Mouse (Mus musculus) G1E (cell line): ENCODE results near the gene Rarres1.

Experiments
- CTCF ChIP-seq: IDR thresholded peaks from 2 replicates; pipeline ENCODE4 v1.5.1; 2012; ENCODE audit warnings: low read depth, low read length, inconsistent platforms, mixed read lengths
- GATA1 ChIP-seq: IDR thresholded peaks from 2 replicates; pipeline ENCODE4 v1.6.1; 2012; ENCODE audit warnings: borderline replicate concordance, low read length, inconsistent platforms, mixed read lengths
- GATA2 ChIP-seq: IDR thresholded peaks from 2 replicates; pipeline ENCODE4 v1.6.1; 2012; ENCODE audit warnings: low read depth, low read length, inconsistent platforms, borderline replicate concordance
- POLR2AphosphoS5 ChIP-seq: IDR thresholded peaks from 2 replicates; pipeline ENCODE4 v1.6.1; 2012; ENCODE audit warnings: low read depth, low read length, inconsistent platforms; ENCODE audit not compliant: insufficient replicate concordance
- TAL1 ChIP-seq: conservative IDR thresholded peaks from 2 replicates; pipeline ENCODE4 v1.6.1; 2012; ENCODE audit warnings: low read depth, low read length, inconsistent platforms, mixed read lengths

DNA sequence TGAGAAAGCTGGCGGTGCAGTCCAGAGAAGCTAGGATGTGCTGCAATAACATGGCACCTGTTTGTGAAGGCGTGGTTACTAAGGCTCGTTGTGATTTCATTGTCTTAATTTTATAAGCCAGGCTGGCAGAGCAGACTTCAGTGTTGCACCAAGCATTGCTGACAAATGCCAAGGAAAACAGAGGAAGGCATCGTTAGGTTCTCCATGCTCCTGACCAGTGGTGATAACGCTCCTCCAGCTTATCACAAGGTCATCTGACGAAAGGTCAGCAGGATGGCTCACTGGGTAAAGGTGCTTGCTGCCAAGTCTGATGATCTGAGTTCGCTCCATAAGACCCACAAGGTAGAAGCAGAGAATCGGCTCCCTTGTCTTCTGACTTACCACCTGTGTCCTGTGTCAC, 7.4 kb upstream of the Rarres1 start:
- TF ChIP-seq CTCF (no peak), GATA1 (no peak), TAL1 (no peak), GATA2 (no peak), POLR2AphosphoS5 (no peak)
